Mouse (Mus musculus) thymus, adult 2 months (tissue): ENCODE results near the gene Tmem161a. TPM values are rescaled to one million over a fixed set of nuclear protein-coding genes. Genes with fewer than 3 reads are reported as not detected.

Source experiments
- DNase-seq: peaks from one replicate; pipeline ENCODE4 v3.0.0; 2021
- H3K27ac ChIP-seq: fragments of 200-500 bp; 2 replicates; pipeline ENCODE4 v1.5.1; 2012; ENCODE audit warnings: low read length, control low read depth; ENCODE audit not compliant: control insufficient read depth, insufficient read depth
- H3K27me3 ChIP-seq: fragments of 200-500 bp; 2 replicates; pipeline ENCODE4 v1.6.1; 2012; ENCODE audit warnings: mild to moderate bottlenecking, low read length, moderate library complexity, mixed read lengths; ENCODE audit not compliant: control insufficient read depth, insufficient read depth
- H3K36me3 ChIP-seq: fragments of 200-500 bp; 2 replicates; pipeline ENCODE4 v1.6.1; 2012; ENCODE audit warnings: mild to moderate bottlenecking, low read length, moderate library complexity; ENCODE audit not compliant: control insufficient read depth, insufficient read depth
- H3K4me1 ChIP-seq: fragments of 200-500 bp; replicated peaks from 2 replicates; pipeline ENCODE4 v1.6.1; 2012; ENCODE audit warnings: low read length; ENCODE audit not compliant: control insufficient read depth, insufficient read depth
- H3K4me3 ChIP-seq: fragments of 200-500 bp; 2 replicates; pipeline ENCODE4 v1.5.1; 2012; ENCODE audit warnings: mild to moderate bottlenecking, low read length, control low read depth, moderate library complexity; ENCODE audit not compliant: control insufficient read depth, insufficient read depth
- CTCF ChIP-seq: fragments of 200-500 bp; IDR thresholded peaks from 2 replicates; pipeline ENCODE4 v1.5.1; 2012; ENCODE audit warnings: mild to moderate bottlenecking, control low read depth, low read length, moderate library complexity, borderline replicate concordance; ENCODE audit not compliant: control insufficient read depth, poor library complexity, insufficient read depth; ENCODE audit errors: extremely low read depth
- POLR2A ChIP-seq: fragments of 200-500 bp; IDR thresholded peaks from 2 replicates; pipeline ENCODE4 v1.6.1; 2012; ENCODE audit warnings: mild to moderate bottlenecking, low read length, control low read depth, moderate library complexity; ENCODE audit not compliant: control insufficient read depth, poor library complexity, insufficient read depth; ENCODE audit errors: extremely low read depth
- WGBS: fragments of 180-500 bp; shearing (Covaris S2); methylation state at CpG from one replicate; pipeline ENCODE4 v1.1.7; 2018; 5-methylcytosine and 5-hydroxymethylcytosine counted together
- polyA plus RNA-seq: library from polyadenylated mRNA; depleted of rRNA; stranded (reverse); fragments of >200 nt; gene quantifications from 2 replicates; pipeline ENCODE4 v1.2.3, GENCODE M21; 2012

The Tmem161a gene
- polyA plus RNA-seq, 1 experiment = 156 TPM

DNA sequence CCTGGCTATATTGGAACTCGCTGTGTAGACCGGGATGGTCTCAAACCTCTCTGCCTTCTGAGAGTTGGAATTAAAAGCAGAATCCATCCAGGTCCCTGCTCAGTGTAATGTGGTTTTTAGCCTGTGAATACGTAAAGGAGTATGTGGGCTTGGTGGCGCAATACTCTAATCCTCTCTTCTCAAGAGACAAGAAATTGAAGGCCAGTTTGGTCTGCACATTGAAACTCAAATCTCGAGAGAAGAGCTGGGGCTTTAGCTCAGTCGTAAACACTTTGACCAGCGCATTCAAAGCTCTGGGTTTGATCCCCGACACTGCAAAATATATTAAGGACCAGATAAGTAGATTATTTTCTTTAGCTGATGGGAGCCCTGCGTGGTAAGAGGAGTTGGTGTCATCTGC is 32.2 kb upstream of the Tmem161a start:
- no peak for TF ChIP-seq CTCF
- TF ChIP-seq POLR2A = no peak
- 1% methylated on average over 9 of the region's 9 CpGs for WGBS
- Histone ChIP-seq H3K36me3 (peaks cover 4% of the 10 kb centered on the region; the same call in 1 of the 2 replicates), H3K4me1 (peaks cover 15% of the 10 kb centered on the region), H3K27ac (peak overlapping the region; percentile 91), H3K4me3 (peak overlapping the region; percentile 96), H3K27me3 (no peaks in the 10 kb centered on the region)
- no peak for DNase-seq

DNA sequence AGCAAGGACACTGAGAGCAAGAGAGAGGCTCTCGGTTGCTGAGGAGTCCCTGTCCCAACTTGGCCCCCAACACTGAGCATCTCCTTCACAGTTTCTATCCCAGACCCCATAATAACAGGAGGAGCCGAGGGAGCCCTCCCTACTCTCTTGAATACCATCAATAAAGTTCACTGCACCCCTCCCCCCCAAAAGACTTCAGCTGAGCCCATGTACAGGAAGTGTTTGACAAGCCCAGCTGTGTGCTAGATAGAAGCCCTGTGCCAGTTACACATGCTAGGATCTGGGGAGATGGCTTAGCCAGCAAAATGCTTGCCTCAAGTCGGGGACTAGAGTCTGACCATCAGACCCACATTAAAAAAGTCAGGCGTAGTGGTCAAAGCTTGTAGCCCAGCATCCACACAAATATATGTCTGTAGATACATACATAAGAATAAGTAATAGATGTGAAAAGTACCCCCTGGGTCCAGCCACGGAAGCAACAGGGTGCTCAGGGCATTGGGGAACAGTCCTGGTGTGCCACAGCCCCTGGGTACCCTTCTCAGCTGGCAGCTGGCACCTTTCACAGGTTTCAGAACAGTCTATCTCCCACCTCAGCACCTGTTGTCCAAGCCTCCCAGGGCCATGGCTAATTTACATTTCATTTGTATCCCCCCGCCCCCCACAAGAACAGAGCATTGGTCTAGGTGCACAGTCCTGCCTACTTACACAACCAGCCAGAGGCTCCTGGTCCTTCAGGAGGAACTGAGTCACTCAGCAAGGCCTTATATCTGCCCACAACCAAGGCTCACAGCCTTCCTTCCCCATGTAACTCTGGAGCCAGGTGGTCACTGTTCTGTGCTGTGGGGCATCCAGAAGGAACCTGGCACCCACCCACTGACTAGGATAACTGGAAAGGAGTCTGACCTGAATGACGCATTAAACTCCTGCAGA is 24.2 kb upstream of the Tmem161a start:
- H3K36me3 ChIP-seq = peaks cover 4% of the 10 kb centered on the region; the same call in 1 of the 2 replicates
- no peak overlapping the region for H3K4me3 ChIP-seq
- H3K27ac ChIP-seq = peak overlapping the region; percentile 78
- no peaks in the 10 kb centered on the region for H3K27me3 ChIP-seq
- 72% methylated on average over 7 of the region's 7 CpGs for WGBS
- H3K4me1 ChIP-seq = peaks cover 30% of the 10 kb centered on the region
- peak; percentile 41 for DNase-seq
- TF ChIP-seq CTCF = no peak
- TF ChIP-seq POLR2A = no peak

DNA sequence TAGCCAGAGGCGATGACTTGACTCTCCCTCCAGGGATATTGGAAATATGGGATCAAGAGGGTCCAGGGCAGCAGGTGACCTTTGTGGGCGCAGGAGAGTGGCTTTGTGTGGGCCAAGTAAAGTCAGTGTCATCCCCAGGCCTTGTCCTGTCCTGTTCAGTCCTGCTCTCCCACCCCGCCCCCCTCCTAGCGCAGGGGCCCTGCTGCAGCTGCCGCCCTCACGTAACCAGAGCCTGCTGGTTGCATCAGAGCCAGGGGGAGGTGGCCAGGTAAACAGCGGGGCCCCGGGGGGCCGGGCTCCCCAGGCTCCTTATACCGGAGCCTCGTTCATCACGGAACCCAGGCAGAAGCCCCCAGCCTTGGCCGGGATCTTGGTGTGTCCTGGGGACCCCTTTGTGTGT is 22.0 kb upstream of the Tmem161a start:
- peaks cover under 1% of the 10 kb centered on the region; the same call in 1 of the 2 replicates for H3K36me3 ChIP-seq
- WGBS = 76% methylated on average over 13 of the region's 13 CpGs

GRCm38 (mm10) chr8:70152537-70153257 is 19.5 kb upstream of the Tmem161a start:
- peaks cover 37% of the 10 kb centered on the region for H3K4me1 ChIP-seq
- no peak overlapping the region for H3K27ac ChIP-seq
- TF ChIP-seq POLR2A = no peak; the same call in 1 of the 2 replicates
- TF ChIP-seq CTCF = no peak
- no peaks in the 10 kb centered on the region for H3K27me3 ChIP-seq
- WGBS = 20% methylated on average over 22 of the region's 22 CpGs
- H3K4me3 ChIP-seq = no peak overlapping the region
- DNase-seq = peak; percentile 83
- H3K36me3 ChIP-seq = no peaks in the 10 kb centered on the region

More for the DNA sequence above, 22.0 kb upstream of the Tmem161a start:
- TF ChIP-seq POLR2A (no peak), CTCF (no peak)
- H3K4me1 ChIP-seq = peaks cover 30% of the 10 kb centered on the region
- H3K27me3 ChIP-seq = no peaks in the 10 kb centered on the region
- no peak overlapping the region for H3K27ac ChIP-seq
- H3K4me3 ChIP-seq = no peak overlapping the region
- DNase-seq = no peak

DNA sequence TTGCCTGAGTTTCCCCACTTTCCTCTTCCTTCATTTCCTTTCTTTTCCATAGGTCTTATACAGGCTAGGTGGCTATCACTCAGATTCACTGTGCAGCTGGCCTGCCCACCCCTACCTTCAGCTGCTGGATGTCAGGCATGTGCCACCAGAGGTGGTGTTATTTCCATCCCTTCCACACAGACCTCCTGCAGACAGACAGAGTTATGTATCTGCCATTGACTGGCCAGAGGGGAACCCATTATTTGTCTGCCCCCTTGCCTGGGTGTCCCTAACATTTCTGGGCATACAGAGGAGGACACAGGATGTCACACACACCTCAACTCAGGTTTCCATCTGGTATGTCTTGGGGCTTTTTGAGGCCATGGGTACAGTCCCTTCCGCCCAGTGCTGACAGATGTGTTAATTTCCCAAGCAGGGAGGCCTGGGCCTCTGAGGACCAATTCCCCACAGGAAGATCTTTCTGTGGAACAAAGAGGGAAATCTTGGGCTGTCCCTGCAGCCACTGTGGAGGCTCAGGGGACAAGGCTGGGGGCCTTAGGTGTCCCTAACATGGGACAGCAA is 14.8 kb upstream of the Tmem161a start:
- Histone ChIP-seq H3K36me3 (no peaks in the 10 kb centered on the region), H3K27ac (no peak overlapping the region), H3K27me3 (no peaks in the 10 kb centered on the region), H3K4me1 (peaks cover 48% of the 10 kb centered on the region), H3K4me3 (no peak overlapping the region)
- WGBS = 94% methylated on average over 1 of the region's 1 CpGs
- DNase-seq = no peak
- TF ChIP-seq POLR2A = no peak
- no peak for TF ChIP-seq CTCF

DNA sequence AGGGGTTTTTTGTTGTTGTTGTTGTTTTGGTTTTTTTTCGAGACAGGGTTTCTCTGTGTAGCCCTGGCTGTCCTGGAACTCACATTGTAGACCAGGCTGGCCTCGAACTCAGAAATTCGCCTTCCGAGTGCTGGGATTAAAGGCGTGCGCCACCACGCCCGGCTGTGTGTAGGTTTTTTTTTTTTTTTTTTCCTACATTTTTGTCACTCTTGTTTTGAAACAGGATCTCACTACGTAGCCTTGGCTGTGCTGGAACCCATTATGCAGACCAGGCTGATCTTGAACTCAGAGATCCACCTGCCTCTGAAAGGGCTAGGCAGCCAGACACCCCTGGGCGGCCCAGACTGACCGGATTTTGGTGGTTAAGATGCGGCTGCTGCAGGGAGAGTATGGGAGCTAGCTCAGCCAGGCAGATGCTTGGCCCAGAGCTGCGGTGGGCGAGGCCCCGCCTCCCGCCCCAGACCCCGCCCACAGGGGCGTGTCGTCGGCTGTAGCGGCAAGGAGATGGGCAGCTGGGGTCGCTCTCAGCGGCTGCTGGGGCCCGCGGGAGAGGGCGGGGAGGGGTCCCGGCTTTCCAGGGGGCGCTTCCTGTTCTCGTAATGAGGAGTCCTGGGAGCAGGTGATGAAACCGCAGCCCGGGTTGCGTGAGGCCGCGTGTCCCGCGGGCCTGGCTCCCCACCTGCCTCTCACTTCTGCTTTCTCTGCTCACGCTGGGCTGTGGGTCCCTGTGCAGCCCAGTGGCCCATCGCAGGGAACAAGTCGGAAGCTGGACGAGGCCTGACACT is 13.9 kb upstream of the Tmem161a start:
- H3K4me1 ChIP-seq = peaks cover 43% of the 10 kb centered on the region
- DNase-seq = peak; percentile 88
- 5% methylated on average over 40 of the region's 40 CpGs for WGBS
- H3K27ac ChIP-seq = no peak overlapping the region; the same call in 1 of the 2 replicates
- no peaks in the 10 kb centered on the region for H3K27me3 ChIP-seq
- TF ChIP-seq POLR2A (peak; percentile 43; the same call in 1 of the 2 replicates), CTCF (no peak)
- H3K4me3 ChIP-seq = peak overlapping the region; percentile 39
- H3K36me3 ChIP-seq = no peaks in the 10 kb centered on the region
